Mouse (Mus musculus) limb, embryonic 15.5 days (tissue): ENCODE measurements at regions not wholly inside any gene's neighbourhood (a gene's known extent, or its start where the extent isn't known, plus 50 kb on each side); places are given as distances from the start of the nearest gene placed in this dataset.

Experiments
- ATAC-seq: fragments of 200-750 bp; cut with Nextera tagmentation; 2 replicates; pipeline ENCODE4 v1.8.0; 2017; ENCODE audit warnings: low read depth, moderate TSS enrichment; ENCODE audit not compliant: insufficient number of reproducible peaks, low FRiP score, low TSS enrichment
- H3K27ac ChIP-seq: fragments of 300-500 bp; sonication (generic); 2 replicates; pipeline ENCODE4 v1.5.1; 2015; ENCODE audit warnings: moderate library complexity, mild to moderate bottlenecking, inconsistent platforms
- H3K27me3 ChIP-seq: fragments of 300-500 bp; sonication (generic); 2 replicates; pipeline ENCODE4 v1.6.1; 2015; ENCODE audit warnings: inconsistent platforms
- H3K36me3 ChIP-seq: fragments of 300-500 bp; sonication (generic); 2 replicates; pipeline ENCODE4 v1.6.1; 2015; ENCODE audit warnings: inconsistent platforms
- H3K4me1 ChIP-seq: fragments of 300-500 bp; sonication (generic); 2 replicates; pipeline ENCODE4 v1.6.1; 2015; ENCODE audit warnings: inconsistent platforms
- H3K4me2 ChIP-seq: fragments of 300-500 bp; sonication (generic); 2 replicates; pipeline ENCODE4 v1.6.1; 2015; ENCODE audit warnings: mild to moderate bottlenecking, inconsistent platforms
- H3K4me3 ChIP-seq: fragments of 300-500 bp; sonication (generic); 2 replicates; pipeline ENCODE4 v1.5.1; 2015; ENCODE audit warnings: mild to moderate bottlenecking, inconsistent platforms
- H3K9ac ChIP-seq: fragments of 300-500 bp; sonication (generic); 2 replicates; pipeline ENCODE4 v1.6.1; 2015; ENCODE audit warnings: inconsistent platforms
- H3K9me3 ChIP-seq: fragments of 300-500 bp; sonication (generic); 2 replicates; pipeline ENCODE4 v1.6.1; 2016; ENCODE audit warnings: inconsistent platforms
- WGBS: fragments of 180-500 bp; shearing (Covaris S2); methylation state at CpG from one replicate; pipeline ENCODE4 v1.1.7; 2015; 5-methylcytosine and 5-hydroxymethylcytosine counted together

- Histone ChIP-seq H3K4me2 (no peak overlapping the region), H3K9ac (no peak overlapping the region), H3K36me3 (no peaks in the 10 kb centered on the region), H3K4me1 (0 out of 2 replicates have a peak, but pooled peaks cover 2% of the 10 kb centered on the region), H3K27me3 (no peaks in the 10 kb centered on the region), H3K4me3 (no peak overlapping the region), H3K9me3 (no peaks in the 10 kb centered on the region), H3K27ac (no peak overlapping the region)
- 35% methylated on average over 6 of the region's 6 CpGs for WGBS
- no peak for ATAC-seq
These were observed 356.3 kb upstream of the Lmcd1 start for GRCm38 (mm10) chr6:111917248-111917721.

GRCm38 (mm10) chr6:111917868-111918597 is 355.5 kb upstream of the Lmcd1 start:
- Histone ChIP-seq H3K27me3 (no peaks in the 10 kb centered on the region), H3K4me1 (0 out of 2 replicates have a peak, but pooled peaks cover 2% of the 10 kb centered on the region), H3K9ac (no peak overlapping the region), H3K4me3 (no peak overlapping the region), H3K27ac (no peak overlapping the region), H3K36me3 (no peaks in the 10 kb centered on the region), H3K4me2 (no peak overlapping the region), H3K9me3 (no peaks in the 10 kb centered on the region)
- ATAC-seq: no peak
- 72% methylated on average over 3 of the region's 3 CpGs for WGBS

GRCm38 (mm10) chr6:111932596-111932995 is 341.0 kb upstream of the Lmcd1 start:
- 76% methylated on average over 2 of the region's 2 CpGs for whole genome bisulfite sequencing
- Histone ChIP-seq H3K27ac (no peak overlapping the region), H3K4me1 (no peaks in the 10 kb centered on the region), H3K36me3 (no peaks in the 10 kb centered on the region), H3K9me3 (no peaks in the 10 kb centered on the region), H3K27me3 (no peaks in the 10 kb centered on the region), H3K9ac (no peak overlapping the region), H3K4me2 (no peak overlapping the region), H3K4me3 (no peak overlapping the region)
- no peak for ATAC-seq

- H3K4me3 ChIP-seq: no peak overlapping the region
- no peaks in the 10 kb centered on the region for H3K9me3 ChIP-seq
- ATAC-seq: no peak
- no peaks in the 10 kb centered on the region for H3K4me1 ChIP-seq
- WGBS: 62% methylated on average over 1 of the region's 1 CpGs
- no peak overlapping the region for H3K9ac ChIP-seq
- no peaks in the 10 kb centered on the region for H3K36me3 ChIP-seq
- no peak overlapping the region for H3K27ac ChIP-seq
- no peaks in the 10 kb centered on the region for H3K27me3 ChIP-seq
- no peak overlapping the region for H3K4me2 ChIP-seq
These were observed 319.2 kb upstream of the Lmcd1 start for GRCm38 (mm10) chr6:111954401-111954800.

- Histone ChIP-seq H3K4me1 (no peaks in the 10 kb centered on the region), H3K4me2 (no peak overlapping the region), H3K4me3 (no peak overlapping the region), H3K36me3 (no peaks in the 10 kb centered on the region), H3K27me3 (no peaks in the 10 kb centered on the region), H3K9me3 (no peaks in the 10 kb centered on the region), H3K9ac (no peak overlapping the region), H3K27ac (no peak overlapping the region)
- no peak for ATAC-seq
- WGBS: 76% methylated on average over 3 of the region's 3 CpGs
These were observed 307.8 kb upstream of the Lmcd1 start for GRCm38 (mm10) chr6:111965766-111966165.

GRCm38 (mm10) chr6:111985452-111985851 is 288.1 kb upstream of the Lmcd1 start:
- Histone ChIP-seq H3K4me2 (no peak overlapping the region), H3K27me3 (no peaks in the 10 kb centered on the region), H3K36me3 (no peaks in the 10 kb centered on the region), H3K27ac (no peak overlapping the region), H3K9me3 (no peaks in the 10 kb centered on the region), H3K4me3 (no peak overlapping the region), H3K9ac (no peak overlapping the region), H3K4me1 (no peaks in the 10 kb centered on the region)
- WGBS: 58% methylated on average over 1 of the region's 1 CpGs
- no peak for ATAC-seq

GRCm38 (mm10) chr6:111995823-111996222 is 277.7 kb upstream of the Lmcd1 start:
- Histone ChIP-seq H3K27ac (no peak overlapping the region), H3K9me3 (no peaks in the 10 kb centered on the region), H3K27me3 (no peaks in the 10 kb centered on the region), H3K36me3 (no peaks in the 10 kb centered on the region), H3K4me3 (no peak overlapping the region), H3K4me1 (no peaks in the 10 kb centered on the region), H3K9ac (no peak overlapping the region), H3K4me2 (no peak overlapping the region)
- no peak for ATAC-seq
- 50% methylated on average over 3 of the region's 3 CpGs for WGBS

- Histone ChIP-seq H3K4me3 (no peak overlapping the region), H3K4me1 (no peaks in the 10 kb centered on the region), H3K36me3 (no peaks in the 10 kb centered on the region), H3K27me3 (no peaks in the 10 kb centered on the region), H3K4me2 (no peak overlapping the region), H3K9me3 (no peaks in the 10 kb centered on the region), H3K27ac (no peak overlapping the region), H3K9ac (no peak overlapping the region)
- 86% methylated on average over 3 of the region's 3 CpGs for WGBS
- ATAC-seq: no peak
These were observed 269.6 kb upstream of the Lmcd1 start for GRCm38 (mm10) chr6:112003784-112004471.

- H3K4me3 ChIP-seq: no peak overlapping the region
- WGBS: 42% methylated on average over 1 of the region's 1 CpGs
- H3K36me3 ChIP-seq: no peaks in the 10 kb centered on the region
- H3K27me3 ChIP-seq: no peaks in the 10 kb centered on the region
- no peak overlapping the region for H3K27ac ChIP-seq
- no peaks in the 10 kb centered on the region for H3K4me1 ChIP-seq
- H3K9me3 ChIP-seq: no peaks in the 10 kb centered on the region
- ATAC-seq: no peak
- H3K9ac ChIP-seq: no peak overlapping the region
- no peak overlapping the region for H3K4me2 ChIP-seq
These were observed 247.0 kb upstream of the Lmcd1 start for GRCm38 (mm10) chr6:112026261-112027205.

GRCm38 (mm10) chr6:112050548-112051184 is 222.9 kb upstream of the Lmcd1 start:
- Histone ChIP-seq H3K9ac (no peak overlapping the region), H3K9me3 (no peaks in the 10 kb centered on the region), H3K4me2 (no peak overlapping the region), H3K27ac (0 out of 2 replicates have a peak overlapping the region, but pooled peaks have one; percentile 47), H3K27me3 (no peaks in the 10 kb centered on the region), H3K4me1 (peaks cover 13% of the 10 kb centered on the region), H3K36me3 (no peaks in the 10 kb centered on the region), H3K4me3 (no peak overlapping the region)
- 63% methylated on average over 6 of the region's 6 CpGs for WGBS
- 0 out of 2 replicates have a peak, but pooled peaks have one; percentile 67 for ATAC-seq

GRCm38 (mm10) chr6:112052193-112052592 is 221.4 kb upstream of the Lmcd1 start:
- ATAC-seq: no peak
- 48% methylated on average over 6 of the region's 6 CpGs for WGBS

More at GRCm38 (mm10) chr6:112052193-112052592, 221.4 kb upstream of the Lmcd1 start:
- Histone ChIP-seq H3K9ac (no peak overlapping the region), H3K27ac (no peak overlapping the region), H3K4me3 (no peak overlapping the region), H3K4me2 (no peak overlapping the region), H3K4me1 (peaks cover 13% of the 10 kb centered on the region), H3K27me3 (no peaks in the 10 kb centered on the region), H3K36me3 (no peaks in the 10 kb centered on the region), H3K9me3 (no peaks in the 10 kb centered on the region)
